Mouse (Mus musculus): ENCODE data around the gene Col6a2. TPM values are rescaled to one million over a fixed set of nuclear protein-coding genes. Genes with fewer than 3 reads are reported as not detected.

The Col6a2 gene
- polyA plus RNA-seq, 1 experiment from 2014 or later: 168 TPM

- H3K4me3 ChIP-seq (ENCODE audit: low read depth, low read length): no peak overlapping the region
- no peaks in the 10 kb centered on the region for H3K27me3 ChIP-seq (ENCODE audit: insufficient read depth, low read length)
- ATAC-seq (ENCODE audit: insufficient read depth) (no peak), DNase-seq (no peak)
- no peaks in the 10 kb centered on the region for H3K36me3 ChIP-seq (ENCODE audit: insufficient read depth)
- no peak overlapping the region for H3K27ac ChIP-seq (ENCODE audit: low read depth)
- TF ChIP-seq CTCF (IDR thresholded peaks at IDR 0.05; ENCODE audit: low read depth): no peak
- WGBS: 53% methylated on average over 7 of the region's 7 CpGs
- no peaks in the 10 kb centered on the region for H3K4me1 ChIP-seq (ENCODE audit: insufficient read depth)
- no peak overlapping the region for H3K4me2 ChIP-seq
- H3K9me3 ChIP-seq (ENCODE audit: low read depth, low read length): no peaks in the 10 kb centered on the region
- no peak overlapping the region for H3K9ac ChIP-seq
Measured at GRCm38 (mm10) chr10:76576920-76577319, 46.5 kb downstream of the Col6a2 start.

- no peak within 1 kb of the TSS for H3K4me3 ChIP-seq (ENCODE audit: low read depth, low read length)
- H3K27ac ChIP-seq (ENCODE audit: low read depth): no peak within 1 kb of the TSS
- no peak within 1 kb of the TSS for H3K4me2 ChIP-seq
- no peak within 1 kb of the TSS for H3K9ac ChIP-seq
- H3K4me1 ChIP-seq (ENCODE audit: insufficient read depth): no peaks in the 10 kb centered on the region
- no peaks in the 10 kb centered on the region for H3K27me3 ChIP-seq (ENCODE audit: insufficient read depth, low read length)
- TF ChIP-seq CTCF (IDR thresholded peaks at IDR 0.05; ENCODE audit: low read depth): no peak
- ATAC-seq (ENCODE audit: insufficient read depth) (no peak), DNase-seq (no peak)
- H3K36me3 ChIP-seq (ENCODE audit: insufficient read depth): no peaks in the 10 kb centered on the region
- 68% methylated on average over 3 of the region's 3 CpGs for WGBS
- H3K9me3 ChIP-seq (ENCODE audit: low read depth, low read length): no peaks in the 10 kb centered on the region
Measured at GRCm38 (mm10) chr10:76575374-76575773, 48.1 kb downstream of the Col6a2 start, which contains the start of gene Ftcd. Gene Ftcd (plus strand): TSS chr10:76575648.

- TF ChIP-seq CTCF (IDR thresholded peaks at IDR 0.05; ENCODE audit: low read depth): no peak
- ATAC-seq (ENCODE audit: insufficient read depth): no peak
- Histone ChIP-seq H3K4me3 (ENCODE audit: low read depth, low read length) (no peak overlapping the region), H3K9ac (no peak overlapping the region), H3K9me3 (ENCODE audit: low read depth, low read length) (no peaks in the 10 kb centered on the region), H3K27ac (ENCODE audit: low read depth) (no peak overlapping the region), H3K27me3 (ENCODE audit: insufficient read depth, low read length) (no peaks in the 10 kb centered on the region), H3K4me2 (no peak overlapping the region), H3K36me3 (ENCODE audit: insufficient read depth) (no peaks in the 10 kb centered on the region), H3K4me1 (ENCODE audit: insufficient read depth) (no peaks in the 10 kb centered on the region)
- WGBS: 77% methylated on average over 3 of the region's 3 CpGs
- DNase-seq: no peak
Measured at GRCm38 (mm10) chr10:76572151-76572550, 51.3 kb downstream of the Col6a2 start.

GRCm38 (mm10) chr10:76571070-76571469, 52.4 kb downstream of the Col6a2 start:
- H3K9ac ChIP-seq: no peak overlapping the region
- no peaks in the 10 kb centered on the region for H3K9me3 ChIP-seq (ENCODE audit: low read depth, low read length)
- H3K27ac ChIP-seq (ENCODE audit: low read depth): no peak overlapping the region
- WGBS: 73% methylated on average over 2 of the region's 2 CpGs
- no peaks in the 10 kb centered on the region for H3K36me3 ChIP-seq (ENCODE audit: insufficient read depth)
- no peak overlapping the region for H3K4me2 ChIP-seq
- H3K4me3 ChIP-seq (ENCODE audit: low read depth, low read length): no peak overlapping the region
- no peaks in the 10 kb centered on the region for H3K27me3 ChIP-seq (ENCODE audit: insufficient read depth, low read length)
- H3K4me1 ChIP-seq (ENCODE audit: insufficient read depth): no peaks in the 10 kb centered on the region
- no peak for TF ChIP-seq CTCF (IDR thresholded peaks at IDR 0.05; ENCODE audit: low read depth)
- ATAC-seq (ENCODE audit: insufficient read depth) (no peak), DNase-seq (no peak)

- 87% methylated on average over 22 of the region's 22 CpGs for WGBS
- DNase-seq: no peak
Measured at GRCm38 (mm10) chr10:76569996-76570685, 53.3 kb downstream of the Col6a2 start.

GRCm38 (mm10) chr10:76561972-76562371, 61.5 kb downstream of the Col6a2 start, which contains the start of gene Spatc1l:
Gene Spatc1l (plus strand): TSS chr10:76562272.
- no peaks in the 10 kb centered on the region for H3K36me3 ChIP-seq (ENCODE audit: insufficient read depth)
- H3K27me3 ChIP-seq (ENCODE audit: insufficient read depth, low read length): no peaks in the 10 kb centered on the region
- H3K4me1 ChIP-seq (ENCODE audit: insufficient read depth): no peaks in the 10 kb centered on the region
- no peak within 1 kb of the TSS for H3K4me3 ChIP-seq (ENCODE audit: low read depth, low read length)
- DNase-seq: no peak
- TF ChIP-seq CTCF (IDR thresholded peaks at IDR 0.05; ENCODE audit: low read depth): no peak
- no peak within 1 kb of the TSS for H3K4me2 ChIP-seq
- H3K9ac ChIP-seq: no peak within 1 kb of the TSS
- H3K27ac ChIP-seq (ENCODE audit: low read depth): no peak within 1 kb of the TSS
- no peak for ATAC-seq (ENCODE audit: insufficient read depth)
- no peaks in the 10 kb centered on the region for H3K9me3 ChIP-seq (ENCODE audit: low read depth, low read length)
- WGBS: 88% methylated on average over 10 of the region's 10 CpGs

More at GRCm38 (mm10) chr10:76569996-76570685, 53.3 kb downstream of the Col6a2 start:
- no peaks in the 10 kb centered on the region for H3K27me3 ChIP-seq (ENCODE audit: insufficient read depth, low read length)
- no peak overlapping the region for H3K4me3 ChIP-seq (ENCODE audit: low read depth, low read length)
- TF ChIP-seq CTCF (IDR thresholded peaks at IDR 0.05; ENCODE audit: low read depth): no peak
- no peak overlapping the region for H3K9ac ChIP-seq
- no peaks in the 10 kb centered on the region for H3K36me3 ChIP-seq (ENCODE audit: insufficient read depth)
- ATAC-seq (ENCODE audit: insufficient read depth): no peak
- H3K4me2 ChIP-seq: no peak overlapping the region
- no peaks in the 10 kb centered on the region for H3K9me3 ChIP-seq (ENCODE audit: low read depth, low read length)
- no peaks in the 10 kb centered on the region for H3K4me1 ChIP-seq (ENCODE audit: insufficient read depth)
- H3K27ac ChIP-seq (ENCODE audit: low read depth): no peak overlapping the region

- H3K36me3 ChIP-seq (ENCODE audit: insufficient read depth): peaks cover 55% of the 10 kb centered on the region
- ATAC-seq (ENCODE audit: insufficient read depth): no peak
Measured at GRCm38 (mm10) chr10:76554061-76554460, 69.4 kb downstream of the Col6a2 start.

More at GRCm38 (mm10) chr10:76554061-76554460, 69.4 kb downstream of the Col6a2 start:
- Histone ChIP-seq H3K9me3 (ENCODE audit: low read depth, low read length) (no peaks in the 10 kb centered on the region), H3K4me3 (ENCODE audit: low read depth, low read length) (no peak overlapping the region), H3K4me2 (no peak overlapping the region), H3K9ac (no peak overlapping the region), H3K27ac (ENCODE audit: low read depth) (no peak overlapping the region), H3K4me1 (ENCODE audit: insufficient read depth) (no peaks in the 10 kb centered on the region), H3K27me3 (ENCODE audit: insufficient read depth, low read length) (no peaks in the 10 kb centered on the region)
- 88% methylated on average over 5 of the region's 5 CpGs for WGBS
- TF ChIP-seq CTCF (IDR thresholded peaks at IDR 0.05; ENCODE audit: low read depth): no peak
- DNase-seq: no peak
